Mouse (Mus musculus): Measurements from ENCODE around the gene Crebzf.

- TF ChIP-seq CTCF (IDR thresholded peaks at IDR 0.05; ENCODE audit: control insufficient read depth, insufficient read depth, insufficient read length) (no peak), MYOD1 (IDR thresholded peaks at IDR 0.05; ENCODE audit: control insufficient read depth, insufficient read length, low read depth) (no peak)
These were observed 14.4 kb downstream of the Crebzf start, which contains the start of gene Tmem126a for GRCm38 (mm10) chr7:90456845-90457468.

Data from C2C12 (cell line).